Mouse (Mus musculus) thymus, adult 2 months (tissue): ENCODE data around the gene Igfbp6. TPM values are rescaled to one million over a fixed set of nuclear protein-coding genes. Genes with fewer than 3 reads are reported as not detected.

Experiments used
- DNase-seq: peaks from one replicate; pipeline ENCODE4 v3.0.0; 2021
- H3K27ac ChIP-seq: fragments of 200-500 bp; 2 replicates; pipeline ENCODE4 v1.5.1; 2012; ENCODE audit warnings: low read length, control low read depth; ENCODE audit not compliant: control insufficient read depth, insufficient read depth
- H3K27me3 ChIP-seq: fragments of 200-500 bp; 2 replicates; pipeline ENCODE4 v1.6.1; 2012; ENCODE audit warnings: mild to moderate bottlenecking, low read length, moderate library complexity, mixed read lengths; ENCODE audit not compliant: control insufficient read depth, insufficient read depth
- H3K36me3 ChIP-seq: fragments of 200-500 bp; 2 replicates; pipeline ENCODE4 v1.6.1; 2012; ENCODE audit warnings: mild to moderate bottlenecking, low read length, moderate library complexity; ENCODE audit not compliant: control insufficient read depth, insufficient read depth
- H3K4me1 ChIP-seq: fragments of 200-500 bp; replicated peaks from 2 replicates; pipeline ENCODE4 v1.6.1; 2012; ENCODE audit warnings: low read length; ENCODE audit not compliant: control insufficient read depth, insufficient read depth
- H3K4me3 ChIP-seq: fragments of 200-500 bp; 2 replicates; pipeline ENCODE4 v1.5.1; 2012; ENCODE audit warnings: mild to moderate bottlenecking, low read length, control low read depth, moderate library complexity; ENCODE audit not compliant: control insufficient read depth, insufficient read depth
- CTCF ChIP-seq: fragments of 200-500 bp; IDR thresholded peaks from 2 replicates; pipeline ENCODE4 v1.5.1; 2012; ENCODE audit warnings: mild to moderate bottlenecking, control low read depth, low read length, moderate library complexity, borderline replicate concordance; ENCODE audit not compliant: control insufficient read depth, poor library complexity, insufficient read depth; ENCODE audit errors: extremely low read depth
- POLR2A ChIP-seq: fragments of 200-500 bp; IDR thresholded peaks from 2 replicates; pipeline ENCODE4 v1.6.1; 2012; ENCODE audit warnings: mild to moderate bottlenecking, low read length, control low read depth, moderate library complexity; ENCODE audit not compliant: control insufficient read depth, poor library complexity, insufficient read depth; ENCODE audit errors: extremely low read depth
- WGBS: fragments of 180-500 bp; shearing (Covaris S2); methylation state at CpG from one replicate; pipeline ENCODE4 v1.1.7; 2018; 5-methylcytosine and 5-hydroxymethylcytosine counted together
- polyA plus RNA-seq: library from polyadenylated mRNA; depleted of rRNA; stranded (reverse); fragments of >200 nt; gene quantifications from 2 replicates; pipeline ENCODE4 v1.2.3, GENCODE M21; 2012

The Igfbp6 gene
- polyA plus RNA-seq, 1 experiment, result 30.2 TPM

GRCm38 (mm10) chr15:102119121-102119830, 24.9 kb upstream of the Igfbp6 start:
- Histone ChIP-seq H3K27me3 (no peaks in the 10 kb centered on the region), H3K4me3 (no peak overlapping the region), H3K27ac (no peak overlapping the region), H3K4me1 (peaks cover 11% of the 10 kb centered on the region; the same call in 1 of the 2 replicates), H3K36me3 (peaks cover 37% of the 10 kb centered on the region)
- DNase-seq, result no peak
- TF ChIP-seq CTCF (no peak), POLR2A (no peak)
- WGBS, result 97% methylated on average over 8 of the region's 8 CpGs

DNA sequence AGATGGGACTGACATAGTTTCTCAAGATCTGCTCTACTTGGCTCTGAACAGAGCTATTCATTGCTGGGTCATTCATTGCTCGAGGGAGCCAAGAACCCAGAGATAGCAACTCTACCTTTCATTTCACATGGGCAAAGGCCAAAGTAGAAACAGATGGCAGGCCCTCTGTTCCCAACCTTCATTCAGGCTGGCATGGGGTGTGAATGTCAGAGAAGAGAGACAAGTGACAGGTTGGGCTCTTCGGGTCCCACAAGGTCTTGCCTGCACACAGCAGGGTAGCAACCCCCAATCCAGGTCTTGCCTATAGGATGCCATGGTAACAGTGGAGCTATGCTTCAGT, 24.4 kb upstream of the Igfbp6 start:
- peaks cover 11% of the 10 kb centered on the region; the same call in 1 of the 2 replicates for H3K4me1 ChIP-seq
- no peak for DNase-seq
- H3K4me3 ChIP-seq, result no peak overlapping the region
- 98% methylated on average over 2 of the region's 2 CpGs for WGBS
- peaks cover 42% of the 10 kb centered on the region for H3K36me3 ChIP-seq
- no peaks in the 10 kb centered on the region for H3K27me3 ChIP-seq
- TF ChIP-seq CTCF (no peak), POLR2A (no peak)
- no peak overlapping the region for H3K27ac ChIP-seq

DNA sequence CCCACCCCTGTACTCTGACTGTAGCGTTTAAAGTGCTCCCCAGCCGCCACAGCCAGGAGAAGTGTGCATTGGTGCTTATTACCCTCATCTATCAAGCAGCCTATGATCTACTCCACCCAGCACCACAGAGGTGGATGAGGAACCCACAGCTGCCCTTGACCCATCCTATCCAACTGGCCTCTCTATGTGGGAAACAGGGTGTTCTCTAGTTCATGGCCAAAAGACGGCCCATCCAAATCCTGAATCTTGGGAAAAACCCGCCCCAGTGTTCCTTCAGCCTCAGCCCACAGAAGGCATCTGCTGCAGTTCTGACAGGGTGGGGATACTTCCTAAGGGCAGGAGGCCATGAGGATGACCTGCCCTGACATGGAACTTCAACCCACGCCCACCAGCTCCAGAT, 23.6 kb upstream of the Igfbp6 start:
- DNase-seq, result no peak
- Histone ChIP-seq H3K4me1 (peaks cover 11% of the 10 kb centered on the region; the same call in 1 of the 2 replicates), H3K27me3 (no peaks in the 10 kb centered on the region), H3K27ac (no peak overlapping the region), H3K36me3 (peaks cover 47% of the 10 kb centered on the region), H3K4me3 (no peak overlapping the region)
- TF ChIP-seq POLR2A, result no peak
- 96% methylated on average over 5 of the region's 5 CpGs for WGBS

- Histone ChIP-seq H3K27ac (no peak overlapping the region), H3K27me3 (no peaks in the 10 kb centered on the region), H3K4me1 (no peaks in the 10 kb centered on the region), H3K4me3 (no peak overlapping the region), H3K36me3 (peaks cover 42% of the 10 kb centered on the region)
- DNase-seq, result no peak
- TF ChIP-seq CTCF (no peak), POLR2A (no peak)
- WGBS, result 78% methylated on average over 2 of the region's 2 CpGs
These were observed 17.9 kb upstream of the Igfbp6 start for GRCm38 (mm10) chr15:102126303-102126702.

- DNase-seq, result no peak
- Histone ChIP-seq H3K27me3 (no peaks in the 10 kb centered on the region), H3K36me3 (peaks cover 36% of the 10 kb centered on the region), H3K4me3 (no peak overlapping the region), H3K27ac (no peak overlapping the region), H3K4me1 (peaks cover 11% of the 10 kb centered on the region)
- WGBS, result 92% methylated on average over 9 of the region's 9 CpGs
- TF ChIP-seq POLR2A (no peak), CTCF (no peak)
These were observed 10.8 kb upstream of the Igfbp6 start for GRCm38 (mm10) chr15:102133314-102133713.

- no peak overlapping the region for H3K4me3 ChIP-seq
- TF ChIP-seq POLR2A (no peak), CTCF (no peak)
- DNase-seq, result no peak
- H3K4me1 ChIP-seq, result peaks cover 11% of the 10 kb centered on the region
- H3K36me3 ChIP-seq, result peaks cover 23% of the 10 kb centered on the region
- WGBS, result 90% methylated on average over 2 of the region's 2 CpGs
- H3K27ac ChIP-seq, result no peak overlapping the region
- H3K27me3 ChIP-seq, result no peaks in the 10 kb centered on the region
These were observed 9.5 kb upstream of the Igfbp6 start for GRCm38 (mm10) chr15:102134709-102135108.

GRCm38 (mm10) chr15:102135522-102136128, 8.5 kb upstream of the Igfbp6 start:
- Histone ChIP-seq H3K4me1 (peaks cover 11% of the 10 kb centered on the region), H3K4me3 (peak overlapping the region; percentile 93), H3K27ac (no peak overlapping the region), H3K27me3 (no peaks in the 10 kb centered on the region), H3K36me3 (peaks cover 14% of the 10 kb centered on the region)
- no peak for TF ChIP-seq CTCF
- no peak for TF ChIP-seq POLR2A
- no peak for DNase-seq
- 3% methylated on average over 35 of the region's 35 CpGs for WGBS
